Mouse (Mus musculus): ENCODE measurements at regions not wholly inside any gene's neighbourhood (a gene's known extent, or its start where the extent isn't known, plus 50 kb on each side); places are given as distances from the start of the nearest gene placed in this dataset.

- intact Hi-C loops (cut with DNase I) = no loop called here
Measured at GRCm38 (mm10) chr8:26811533-26812236, 165.4 kb upstream of the Zfp703 start.

GRCm38 (mm10) chr8:26813198-26813815 lies 163.8 kb upstream of the Zfp703 start:
- DNase-seq (ENCODE audit: low spot score in 2 of 2) = no peak
- intact Hi-C loops (cut with DNase I) = no loop called here

More at GRCm38 (mm10) chr8:26811533-26812236, 165.4 kb upstream of the Zfp703 start:
- DNase-seq (ENCODE audit: low spot score in 2 of 2) = no peak

GRCm38 (mm10) chr8:26815020-26815584 lies 162.0 kb upstream of the Zfp703 start:
- intact Hi-C loops (cut with DNase I) = no loop called here
- no peak for DNase-seq (ENCODE audit: low spot score in 2 of 2)

- DNase-seq (ENCODE audit: low spot score in 2 of 2) = peak; percentile 70 to 82
Measured at GRCm38 (mm10) chr8:26816977-26817376, 160.1 kb upstream of the Zfp703 start.

GRCm38 (mm10) chr8:26824189-26824941 lies 152.8 kb upstream of the Zfp703 start:
- intact Hi-C loops (cut with DNase I) = no loop called here
- DNase-seq (ENCODE audit: low spot score in 2 of 2) = no peak

More at GRCm38 (mm10) chr8:26816977-26817376, 160.1 kb upstream of the Zfp703 start:
- intact Hi-C loops (cut with DNase I) = no loop called here

- DNase-seq (ENCODE audit: low spot score in 2 of 2) = no peak
- intact Hi-C loops (cut with DNase I) = no loop called here
Measured at GRCm38 (mm10) chr8:26828311-26828909, 148.7 kb upstream of the Zfp703 start.

- no peak for DNase-seq (ENCODE audit: low spot score in 2 of 2)
- intact Hi-C loops (cut with DNase I) = no loop called here
Measured at GRCm38 (mm10) chr8:26829313-26829712, 147.8 kb upstream of the Zfp703 start.

- intact Hi-C loops (cut with DNase I) = loop anchor here (10.0 kb wide), 1 partner anchor 144 kb away; the partner anchor contains the start of gene Zfp703
- no peak for DNase-seq (ENCODE audit: low spot score in 2 of 2)
Measured at GRCm38 (mm10) chr8:26831148-26831547, 146.0 kb upstream of the Zfp703 start.

GRCm38 (mm10) chr8:26831790-26832189 lies 145.3 kb upstream of the Zfp703 start:
- DNase-seq (ENCODE audit: low spot score in 2 of 2) = no peak
- intact Hi-C loops (cut with DNase I) = loop anchor here (10.0 kb wide), 1 partner anchor 143 kb away; the partner anchor contains the start of gene Zfp703

GRCm38 (mm10) chr8:26832546-26832945 lies 144.6 kb upstream of the Zfp703 start:
- intact Hi-C loops (cut with DNase I) = loop anchor here (10.0 kb wide), 1 partner anchor 142 kb away; the partner anchor contains the start of gene Zfp703
- DNase-seq (ENCODE audit: low spot score in 2 of 2) = no peak

- intact Hi-C loops (cut with DNase I) = loop anchor here (10.0 kb wide), 1 partner anchor 142 kb away; the partner anchor contains the start of gene Zfp703
Measured at GRCm38 (mm10) chr8:26833297-26833696, 143.8 kb upstream of the Zfp703 start.

GRCm38 (mm10) chr8:26833784-26834183 lies 143.3 kb upstream of the Zfp703 start:
- no peak for DNase-seq (ENCODE audit: low spot score in 2 of 2)
- intact Hi-C loops (cut with DNase I) = loop anchor here (10.0 kb wide), 1 partner anchor 141 kb away; the partner anchor contains the start of gene Zfp703

More at GRCm38 (mm10) chr8:26833297-26833696, 143.8 kb upstream of the Zfp703 start:
- DNase-seq (ENCODE audit: low spot score in 2 of 2) = no peak

- intact Hi-C loops (cut with DNase I) = loop anchor here (10.0 kb wide), 1 partner anchor 140 kb away; the partner anchor contains the start of gene Zfp703
- no peak for DNase-seq (ENCODE audit: low spot score in 2 of 2)
Measured at GRCm38 (mm10) chr8:26834604-26835003, 142.5 kb upstream of the Zfp703 start.

- intact Hi-C loops (cut with DNase I) = loop anchor here (10.0 kb wide), 1 partner anchor 140 kb away; the partner anchor contains the start of gene Zfp703
- DNase-seq (ENCODE audit: low spot score in 2 of 2) = no peak
Measured at GRCm38 (mm10) chr8:26835076-26835475, 142.0 kb upstream of the Zfp703 start.

- intact Hi-C loops (cut with DNase I) = loop anchor here (10.0 kb wide), 1 partner anchor 139 kb away; the partner anchor contains the start of gene Zfp703
- DNase-seq (ENCODE audit: low spot score in 2 of 2) = no peak
Measured at GRCm38 (mm10) chr8:26835616-26836015, 141.5 kb upstream of the Zfp703 start.

GRCm38 (mm10) chr8:26836552-26836951 lies 140.6 kb upstream of the Zfp703 start:
- intact Hi-C loops (cut with DNase I) = loop anchor here (10.0 kb wide), 1 partner anchor 138 kb away; the partner anchor contains the start of gene Zfp703

GRCm38 (mm10) chr8:26840286-26840685 lies 136.8 kb upstream of the Zfp703 start:
- intact Hi-C loops (cut with DNase I) = no loop called here

More at GRCm38 (mm10) chr8:26836552-26836951, 140.6 kb upstream of the Zfp703 start:
- no peak for DNase-seq (ENCODE audit: low spot score in 2 of 2)

GRCm38 (mm10) chr8:26840745-26841680 lies 136.1 kb upstream of the Zfp703 start:
- intact Hi-C loops (cut with DNase I) = no loop called here
- DNase-seq (ENCODE audit: low spot score in 2 of 2) = no peak

More at GRCm38 (mm10) chr8:26840286-26840685, 136.8 kb upstream of the Zfp703 start:
- no peak for DNase-seq (ENCODE audit: low spot score in 2 of 2)

Measured in left cerebral cortex, postnatal 36 days (tissue).